Mouse (Mus musculus): ENCODE results near the gene Wdr45. TPM values are rescaled to one million over a fixed set of nuclear protein-coding genes. Genes with fewer than 3 reads are reported as not detected.
"Not testable (repeated sequence)": the region's sequence is repeated elsewhere in the genome, so short reads cannot be mapped to it uniquely, and the experiment has no call there.

The Wdr45 gene
- total RNA-seq, 2 experiments from 2014 or later = 27.2 to 32.0 TPM

DNA sequence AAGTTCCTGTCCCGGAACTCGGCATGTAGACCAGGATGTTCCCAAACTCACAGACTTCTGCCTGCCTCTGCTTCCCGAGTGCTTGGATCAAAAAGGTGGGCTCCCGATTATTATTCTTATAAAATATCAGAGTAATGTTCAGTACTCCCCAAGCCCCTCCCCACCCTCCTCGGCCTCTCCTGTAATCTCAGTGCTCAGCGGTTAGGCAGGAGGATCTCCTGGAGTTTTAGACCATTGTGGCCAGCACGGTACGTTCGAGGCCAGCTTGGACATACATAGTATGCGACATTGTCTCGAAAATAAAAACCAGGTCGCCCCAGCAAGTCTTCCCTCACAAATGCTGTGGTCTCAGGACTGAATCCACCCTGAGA is 384 bp upstream of the Wdr45 start:
- DNase-seq; intact Hi-C loops (cut with DNase I): not testable (repeated sequence)

DNA sequence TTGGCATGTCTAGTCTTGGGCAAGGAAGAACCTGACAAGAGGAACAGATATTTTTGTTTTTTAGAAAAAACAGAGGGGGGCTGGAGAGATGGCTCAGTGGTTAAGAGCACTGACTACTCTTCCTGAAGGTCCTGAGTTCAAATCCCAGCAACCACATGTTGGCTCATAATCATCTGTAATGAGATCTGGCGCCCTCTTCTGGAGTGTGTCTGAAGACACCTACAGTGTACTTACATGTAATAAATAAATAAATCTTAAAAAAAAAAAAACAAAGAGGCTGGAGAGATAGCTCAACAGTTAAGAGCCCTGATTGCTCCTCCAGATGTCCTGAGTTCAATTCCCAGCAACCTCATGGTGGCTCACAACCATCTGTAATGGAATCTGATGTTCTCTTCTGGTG is 1.9 kb downstream of the Wdr45 start:
- DNase-seq; intact Hi-C loops (cut with DNase I): not testable (repeated sequence)

- intact Hi-C loops (cut with DNase I) = no loop called here
- peak; percentile 43 to 71 for DNase-seq
These were observed 7.6 kb downstream of the Wdr45 start, which contains the start of gene Gm45208 for GRCm38 (mm10) chrX:7721514-7722281. Gene Gm45208 (plus strand): TSS chrX:7722245.

- intact Hi-C loops (cut with DNase I) = no loop called here
- no peak for DNase-seq
These were observed 8.1 kb downstream of the Wdr45 start for GRCm38 (mm10) chrX:7722282-7722611.

GRCm38 (mm10) chrX:7722691-7723090 is 8.6 kb downstream of the Wdr45 start:
- intact Hi-C loops (cut with DNase I) = no loop called here

GRCm38 (mm10) chrX:7724135-7724534 is 10.0 kb downstream of the Wdr45 start:
- no peak for DNase-seq
- intact Hi-C loops (cut with DNase I) = no loop called here

More at GRCm38 (mm10) chrX:7722691-7723090, 8.6 kb downstream of the Wdr45 start:
- DNase-seq = no peak

DNA sequence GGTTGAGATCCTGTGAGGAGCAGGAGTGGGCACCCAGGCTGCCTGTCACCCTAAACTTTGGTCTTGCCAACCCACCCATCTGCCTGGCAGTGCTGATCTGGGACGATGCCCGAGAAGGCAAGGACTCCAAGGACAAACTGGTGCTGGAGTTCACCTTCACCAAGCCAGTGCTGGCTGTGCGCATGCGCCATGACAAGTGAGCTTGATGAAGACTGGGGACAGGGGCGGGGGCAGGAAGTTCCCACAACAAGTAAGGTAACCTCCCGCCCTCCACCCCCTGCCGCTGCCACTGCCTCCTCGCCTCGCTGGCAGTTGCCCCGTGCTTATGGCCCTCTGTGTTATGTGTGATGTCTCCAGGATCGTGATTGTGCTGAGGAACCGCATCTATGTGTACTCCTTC is 11.7 kb downstream of the Wdr45 start:
- DNase-seq = no peak
- intact Hi-C loops (cut with DNase I) = no loop called here

- intact Hi-C loops (cut with DNase I) = no loop called here
- DNase-seq = no peak
These were observed 13.0 kb downstream of the Wdr45 start for GRCm38 (mm10) chrX:7727176-7727575.

GRCm38 (mm10) chrX:7728215-7728921 is 14.2 kb downstream of the Wdr45 start, which contains the start of gene Praf2:
Gene Praf2 (plus strand): TSS chrX:7728439.
- DNase-seq = peak; percentile 57 to 60
- intact Hi-C loops (cut with DNase I) = no loop called here

DNA sequence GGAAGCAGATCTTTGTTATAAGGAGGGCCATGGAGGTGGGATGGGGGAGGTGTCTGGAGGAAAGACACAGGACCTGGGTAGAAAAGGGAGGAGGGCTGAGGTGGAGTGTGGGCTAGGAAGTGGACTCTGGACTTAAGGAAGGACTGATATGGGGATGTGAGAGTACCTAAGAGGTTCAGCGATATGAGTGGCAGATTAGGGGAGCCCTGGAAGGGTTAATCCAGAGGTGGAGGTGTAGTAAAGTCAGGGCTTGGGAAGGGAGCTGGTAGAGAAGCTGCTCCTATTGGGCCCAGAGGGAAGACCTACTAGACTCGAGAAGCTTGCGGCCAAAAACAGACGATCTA is 14.8 kb downstream of the Wdr45 start:
- intact Hi-C loops (cut with DNase I) = no loop called here

GRCm38 (mm10) chrX:7733571-7734156 is 19.5 kb downstream of the Wdr45 start:
- DNase-seq = peak; percentile 58 to 67
- intact Hi-C loops (cut with DNase I) = no loop called here

More for the DNA sequence above, 14.8 kb downstream of the Wdr45 start:
- DNase-seq = no peak

DNA sequence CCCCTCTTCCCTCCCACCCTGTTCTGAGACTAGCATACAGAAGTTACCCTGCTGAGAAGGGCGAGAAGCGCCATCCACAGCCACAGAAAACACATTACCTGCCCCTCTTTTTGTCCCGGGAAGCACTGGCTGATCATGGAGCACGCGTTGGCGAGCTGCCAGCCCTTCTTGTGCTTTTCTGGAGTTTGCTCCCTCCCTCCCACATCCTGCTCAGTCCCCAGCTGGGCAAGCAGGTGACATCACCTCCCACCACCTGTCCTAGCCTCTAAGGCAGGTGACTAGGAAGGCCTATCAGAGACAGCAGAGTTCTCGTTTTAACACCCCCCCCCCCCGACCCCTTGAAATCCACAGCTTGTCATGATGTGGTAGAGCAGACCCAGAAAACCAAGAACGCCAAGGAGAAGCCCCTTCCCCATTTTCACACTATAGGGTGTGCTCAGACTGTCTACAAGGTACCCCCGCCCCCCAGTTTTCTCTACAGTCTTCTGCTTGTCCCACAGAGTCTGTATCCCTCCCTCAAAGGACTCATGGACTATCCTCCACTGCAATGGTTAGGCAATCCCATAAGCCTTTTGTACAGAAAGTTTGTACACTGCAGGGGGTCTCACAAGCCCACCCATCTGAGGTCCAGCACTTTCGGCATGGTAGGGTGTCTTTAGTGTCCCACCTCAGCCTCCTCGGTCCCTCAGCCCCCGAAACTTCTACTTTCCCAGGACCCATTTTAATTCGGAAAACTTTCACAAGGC is 25.4 kb downstream of the Wdr45 start:
- no peak for DNase-seq
- intact Hi-C loops (cut with DNase I) = loop anchor here (5.0 kb wide), 2 partner anchors 33 to 93 kb away; no protein-coding TSS in a partner anchor

DNA sequence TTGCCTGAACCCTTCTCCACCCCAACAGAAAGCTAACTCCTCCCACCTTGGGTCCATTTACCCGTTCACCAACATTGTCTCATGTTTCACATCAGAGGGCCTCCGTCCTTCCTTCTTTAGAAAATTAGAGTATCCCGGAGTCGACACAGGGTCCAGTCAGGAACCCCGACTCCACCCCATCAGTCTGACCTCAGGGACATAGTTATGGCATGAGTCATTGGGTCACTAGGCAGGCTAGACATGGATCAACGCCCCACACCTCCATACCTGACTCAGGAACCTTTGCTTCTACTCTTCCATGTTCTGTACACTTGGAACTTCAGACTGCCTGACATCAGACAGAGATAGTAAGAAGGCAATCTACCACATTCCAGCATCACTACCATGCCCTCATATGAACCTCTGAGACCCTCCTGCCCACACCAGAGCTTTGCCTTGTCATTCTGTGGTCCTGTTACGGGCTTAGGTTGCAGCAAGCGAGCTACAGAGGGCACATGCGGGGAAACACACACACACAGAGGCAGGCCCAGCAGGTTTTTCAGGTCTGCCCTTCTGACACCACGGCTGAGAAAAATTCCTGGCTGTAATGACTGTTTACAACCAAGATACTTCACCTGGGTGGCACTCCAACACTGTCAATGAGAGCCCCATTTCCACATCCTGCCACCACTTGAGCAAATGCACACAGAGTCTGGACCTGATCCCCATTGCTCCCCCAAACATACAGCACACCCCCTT is 26.1 kb downstream of the Wdr45 start:
- intact Hi-C loops (cut with DNase I) = loop anchor here (5.0 kb wide), 1 partner anchor 92 kb away; no protein-coding TSS in a partner anchor
- DNase-seq = no peak

DNA sequence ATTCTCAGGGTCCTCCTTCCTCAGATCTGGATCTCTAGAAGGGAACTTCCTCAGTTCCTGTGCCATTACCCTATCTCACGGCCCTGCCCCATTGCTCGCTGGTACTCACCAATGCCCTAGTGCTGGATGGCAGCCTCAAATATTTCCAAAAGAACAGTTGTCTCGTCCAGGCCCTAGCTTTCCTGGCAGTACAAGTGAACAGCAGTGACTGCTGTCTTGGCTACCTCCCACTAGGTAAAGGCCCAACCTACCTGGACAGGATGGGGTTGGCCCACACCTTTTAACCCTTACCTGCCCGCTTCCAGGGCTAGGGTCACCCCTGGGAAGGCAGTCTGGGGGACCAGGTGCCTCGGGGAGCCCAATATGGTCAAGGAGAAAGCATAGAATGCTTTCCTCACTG is 27.0 kb downstream of the Wdr45 start:
- DNase-seq = no peak
- intact Hi-C loops (cut with DNase I) = loop anchor here (5.0 kb wide), 1 partner anchor 91 kb away; no protein-coding TSS in a partner anchor

DNA sequence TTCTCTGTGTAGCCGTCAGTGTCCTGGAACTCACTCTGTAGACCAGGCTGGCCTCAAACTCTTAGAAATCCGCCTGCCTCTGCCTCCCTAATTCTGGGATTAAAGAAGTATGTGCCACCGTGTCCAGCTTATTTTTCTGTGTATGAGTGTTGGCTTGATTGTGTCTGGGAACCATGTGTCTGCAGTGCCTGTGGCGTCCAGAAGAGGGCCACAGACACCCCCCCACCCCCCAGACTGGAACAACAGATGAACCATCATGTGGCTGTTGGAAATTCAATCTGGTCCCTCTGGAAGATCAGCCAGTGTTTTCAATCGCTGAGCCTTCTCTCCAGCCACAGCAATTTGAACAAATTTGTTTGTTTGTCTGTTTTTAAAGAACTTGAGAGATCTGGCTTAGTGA is 29.3 kb downstream of the Wdr45 start:
- DNase-seq = no peak
- intact Hi-C loops (cut with DNase I) = loop anchor here (5.0 kb wide), 1 partner anchor 89 kb away; no protein-coding TSS in a partner anchor

DNA sequence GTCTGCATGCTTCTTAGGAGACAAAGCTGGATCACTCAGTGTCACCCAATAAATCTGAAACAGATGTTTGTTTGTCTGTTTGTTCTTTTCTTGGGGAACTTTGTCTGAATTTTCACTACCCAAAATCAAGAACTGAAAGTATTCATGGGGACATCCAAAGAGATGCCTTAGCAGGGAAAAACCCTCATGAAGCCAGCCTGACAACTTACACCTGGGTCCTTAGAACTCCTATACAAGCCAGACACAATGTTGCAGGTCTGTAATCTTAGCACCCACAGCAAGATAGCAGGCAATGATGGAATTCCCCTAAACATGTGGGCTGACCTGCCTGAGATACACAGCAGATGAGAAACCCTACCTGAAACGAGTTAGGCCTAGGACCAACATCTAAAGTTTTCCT is 30.8 kb downstream of the Wdr45 start:
- no peak for DNase-seq
- intact Hi-C loops (cut with DNase I) = loop anchor here (5.0 kb wide), 1 partner anchor 87 kb away; no protein-coding TSS in a partner anchor

DNA sequence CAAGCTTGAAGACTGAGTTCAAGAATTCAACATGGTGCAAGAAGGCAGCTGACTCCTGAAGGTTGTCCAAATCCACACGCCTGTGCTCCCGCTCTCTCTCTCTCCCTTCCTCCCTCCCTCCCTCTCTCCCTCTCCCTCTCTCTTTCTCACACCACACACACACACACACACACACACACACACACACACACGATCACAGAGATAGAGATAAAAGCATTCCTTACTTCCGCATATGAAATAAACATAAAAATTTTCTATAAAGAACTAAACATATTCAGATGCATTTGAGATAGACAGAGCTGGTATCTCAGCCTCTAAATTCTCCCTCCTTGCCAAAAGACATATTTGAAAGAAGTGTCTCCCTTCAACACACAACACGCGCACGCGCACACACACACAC is 31.3 kb downstream of the Wdr45 start:
- DNase-seq = no peak
- intact Hi-C loops (cut with DNase I) = no loop called here

- peak in 1 of 2 experiments; percentile 42 for DNase-seq
- intact Hi-C loops (cut with DNase I) = no loop called here
These were observed 36.4 kb downstream of the Wdr45 start, which contains the start of gene Ccdc120 for GRCm38 (mm10) chrX:7750432-7751116. Gene Ccdc120 (minus strand): TSS chrX:7750905.

GRCm38 (mm10) chrX:7753627-7754026 is 39.5 kb downstream of the Wdr45 start:
- intact Hi-C loops (cut with DNase I); DNase-seq: not testable (repeated sequence)
